Mouse (Mus musculus) lung, postnatal 4 days (tissue): Measurements from ENCODE around the gene Klk14.
"Not testable (repeated sequence)": the region's sequence is repeated elsewhere in the genome, so short reads cannot be mapped to it uniquely, and the experiment has no call there.

Experiments
- DNase-seq, 2 experiments: peaks; one replicate each; pipeline ENCODE4 v3.0.0; 2021

Klk14 gene

DNA sequence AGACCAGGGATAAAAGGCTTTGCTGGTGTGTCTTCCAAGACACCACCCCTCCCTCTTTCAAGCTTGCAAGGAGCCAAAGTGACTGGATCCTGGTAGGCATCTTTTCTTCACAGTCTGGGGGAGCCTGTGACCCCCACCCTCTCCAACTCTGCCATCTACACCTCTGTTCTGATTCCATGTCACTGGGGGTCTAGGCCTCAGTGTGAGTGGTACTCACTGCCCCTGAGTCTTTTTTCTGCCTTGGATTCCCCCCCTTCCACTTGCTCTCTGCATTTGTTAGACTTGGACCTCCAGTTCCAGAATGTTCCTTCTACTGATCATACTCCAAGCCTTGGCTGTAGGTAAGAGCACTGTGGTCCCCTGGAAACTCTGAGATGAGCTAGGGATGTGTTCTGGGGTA, at the start of gene Klk14:
Gene Klk14, plus strand, starts transcription at position 301 of the 400 bp plus-strand sequence.
- DNase-seq: no peak

DNA sequence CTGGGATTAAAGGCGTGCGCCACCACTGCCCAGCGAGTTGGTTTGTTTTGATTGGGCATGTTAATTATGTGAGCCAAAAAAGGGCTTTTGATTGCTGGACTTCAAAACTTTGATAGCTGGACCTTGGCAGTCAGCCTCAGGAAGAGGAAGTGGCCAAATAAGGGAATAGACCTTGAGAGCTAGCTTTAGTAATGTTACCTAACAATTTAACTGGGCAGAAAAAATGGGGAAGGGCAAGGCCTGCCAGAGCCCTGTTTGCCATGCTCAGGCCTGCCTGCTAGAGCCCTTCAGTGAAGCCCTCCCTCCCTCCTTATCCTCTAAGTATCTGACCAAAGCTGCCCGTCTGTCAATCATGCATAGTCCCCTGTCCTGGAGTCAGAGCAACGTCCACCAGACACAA, 47.6 kb upstream of the Klk14 start:
- DNase-seq: peak; percentile 31 to 34

DNA sequence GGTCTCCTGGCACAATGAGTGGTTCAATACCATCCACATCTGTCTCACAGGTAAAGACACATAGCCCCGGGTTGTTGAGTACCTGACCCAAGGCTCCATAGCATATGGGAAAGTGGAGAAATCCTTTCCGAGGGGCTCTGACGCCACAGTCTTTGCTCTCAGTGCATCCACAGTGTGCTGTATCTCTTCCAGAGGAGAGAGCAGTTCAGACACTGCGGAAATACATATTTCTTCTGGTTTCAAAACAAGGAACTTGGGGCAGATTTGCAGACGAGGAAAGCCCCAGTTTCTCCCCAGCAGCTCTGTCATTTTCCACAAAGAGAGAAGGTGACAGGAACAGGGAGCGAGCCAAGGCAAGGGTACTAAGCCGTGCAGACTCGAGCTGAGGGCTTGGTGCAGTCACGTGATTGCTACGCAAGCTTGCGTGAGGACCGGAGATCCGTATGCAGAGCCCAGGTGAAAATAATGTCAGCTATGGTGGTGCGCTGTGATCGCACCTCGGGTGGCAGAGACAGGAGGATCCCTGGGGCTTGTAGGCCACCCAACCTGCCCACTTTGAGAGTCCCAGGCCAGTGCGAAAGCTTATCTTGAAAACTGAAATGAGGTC, 47.1 kb upstream of the Klk14 start:
- no peak for DNase-seq

DNA sequence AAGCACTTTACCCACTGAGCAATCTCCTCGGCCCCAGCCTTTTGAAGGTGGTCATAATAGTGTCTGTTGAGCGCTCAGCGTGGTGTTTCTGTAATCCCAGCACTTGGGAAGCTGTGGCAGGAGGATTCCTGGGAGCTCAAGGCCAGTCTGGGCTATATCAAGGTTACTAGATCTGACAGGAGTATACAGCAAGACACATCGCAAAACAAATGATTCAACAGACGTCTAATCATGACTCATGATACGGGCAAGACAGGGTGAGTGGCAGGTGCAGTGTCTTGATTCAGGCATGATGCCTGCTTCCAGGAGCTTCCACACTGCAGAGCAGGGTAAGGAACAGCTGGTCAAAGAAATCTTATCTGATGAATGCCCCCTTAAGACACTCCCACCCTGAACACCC, 37.5 kb upstream of the Klk14 start:
- DNase-seq: no peak

DNA sequence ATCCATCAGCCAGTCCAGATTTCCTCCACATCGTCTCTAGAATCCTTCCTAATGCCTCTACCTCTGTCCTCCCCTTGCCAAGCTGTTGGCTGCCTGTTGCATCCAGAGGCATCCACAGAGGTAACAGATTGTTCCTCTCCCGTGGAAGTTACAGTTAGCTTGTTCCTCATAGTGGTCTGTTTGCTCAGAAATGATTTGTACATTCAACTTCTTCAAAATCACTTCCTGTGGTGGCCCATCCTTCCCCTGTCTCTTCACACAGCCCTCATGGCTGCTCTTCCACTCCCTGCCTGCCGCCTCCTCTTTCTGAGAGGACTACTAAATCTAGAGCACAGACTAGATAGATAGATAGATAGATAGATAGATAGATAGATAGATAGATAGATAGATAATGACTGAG, 35.7 kb upstream of the Klk14 start:
- no peak for DNase-seq

DNA sequence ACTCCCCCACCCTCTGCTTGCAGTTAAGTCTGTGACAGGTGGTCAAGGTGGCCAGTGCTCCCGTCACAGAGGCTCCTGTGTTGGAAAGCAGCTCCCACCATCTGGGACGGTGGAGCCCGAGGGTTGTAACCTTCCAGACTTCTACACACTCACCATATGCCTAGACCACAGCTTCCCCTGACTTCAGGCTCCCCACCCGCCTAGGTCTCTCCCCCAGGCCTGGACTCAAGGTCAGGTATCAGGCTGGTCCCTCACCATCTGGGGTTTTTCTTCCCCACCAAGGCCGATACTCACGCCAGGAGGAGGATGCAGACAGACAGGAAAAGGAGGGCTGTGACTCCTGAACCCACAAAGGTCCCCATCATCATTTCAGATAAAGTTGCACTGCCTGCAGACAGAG, 34.0 kb upstream of the Klk14 start:
- DNase-seq: no peak

DNA sequence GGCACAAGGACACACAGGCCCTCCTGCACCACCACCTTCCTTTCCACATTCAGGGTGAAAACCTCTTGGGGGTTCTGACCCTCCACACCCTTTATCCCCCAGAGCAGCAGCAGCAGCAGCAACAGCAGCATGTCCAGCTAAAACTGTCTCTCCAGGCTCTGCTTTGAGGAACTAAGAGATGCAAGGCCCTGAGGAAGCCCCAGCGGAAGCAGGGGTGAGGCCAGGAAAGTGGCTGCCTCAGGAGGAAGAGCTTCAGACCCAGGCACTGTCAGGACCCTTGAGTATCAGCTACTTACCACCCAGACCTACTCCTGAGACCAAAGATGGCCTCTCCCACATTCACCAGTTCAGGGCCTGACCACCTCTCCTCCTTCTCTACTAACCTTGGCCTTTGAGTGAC, 30.2 kb upstream of the Klk14 start, which contains the start of gene Siglece:
Gene Siglece, minus strand, starts transcription at position 160 of the 400 bp plus-strand sequence.
- no peak for DNase-seq

DNA sequence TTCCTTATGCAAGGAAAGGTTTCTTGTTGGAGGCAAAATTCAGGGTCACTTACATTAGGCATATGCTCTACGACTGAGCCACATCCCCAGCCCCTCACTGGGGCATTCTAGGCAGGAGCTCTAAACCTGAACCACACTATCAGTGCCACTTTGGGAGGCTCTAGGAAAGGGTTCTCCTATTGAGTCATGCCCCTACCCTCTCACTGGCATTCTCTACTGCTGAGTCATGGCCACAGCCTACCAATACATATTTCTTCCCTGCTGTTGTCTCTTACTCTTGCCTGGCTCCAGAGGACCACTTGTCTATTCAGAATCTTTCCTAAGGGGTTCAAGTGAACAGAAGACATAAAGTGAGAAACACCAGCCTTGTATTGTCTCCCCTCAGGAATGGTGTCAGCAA, 27.4 kb upstream of the Klk14 start:
- DNase-seq: no peak

DNA sequence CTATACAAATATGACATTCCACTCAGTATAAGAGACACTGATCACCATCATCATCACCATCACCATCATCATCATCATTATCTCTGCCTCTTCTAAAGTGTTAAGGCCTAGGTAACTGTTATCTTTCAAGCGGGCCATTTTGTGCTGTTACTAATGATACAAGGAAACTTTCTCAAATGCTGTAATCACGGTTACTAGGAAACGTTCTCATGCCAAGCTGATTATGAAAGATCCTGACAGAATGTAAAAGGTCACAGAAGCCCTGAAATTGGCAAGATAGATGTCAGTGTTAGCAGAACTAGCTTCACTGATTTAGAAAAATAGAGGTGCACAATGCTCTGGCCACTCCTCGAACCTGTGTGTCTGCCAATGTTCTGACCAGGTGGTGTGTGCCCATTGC, 23.0 kb upstream of the Klk14 start:
- DNase-seq: not testable (repeated sequence)

DNA sequence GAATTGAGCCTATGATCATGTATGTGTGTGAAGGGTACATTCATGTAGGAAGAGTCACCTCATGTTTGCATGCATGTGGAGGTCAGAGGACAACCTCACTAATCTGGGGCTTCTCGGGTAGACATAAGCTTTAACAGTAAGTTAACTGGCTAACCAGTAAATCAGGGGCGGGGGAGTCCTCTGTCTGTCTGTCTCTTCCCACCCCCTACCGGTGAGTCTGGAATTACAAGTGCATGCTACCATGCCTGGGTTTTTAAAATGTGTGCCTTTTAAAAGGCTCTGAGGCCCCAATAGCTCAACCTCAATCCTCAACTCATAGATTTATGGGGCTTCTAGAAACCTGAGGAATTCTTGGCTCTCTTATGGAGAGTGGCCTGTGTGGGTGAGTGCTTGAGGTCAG, 21.6 kb upstream of the Klk14 start:
- peak in 1 of 2 experiments; percentile 30 for DNase-seq

DNA sequence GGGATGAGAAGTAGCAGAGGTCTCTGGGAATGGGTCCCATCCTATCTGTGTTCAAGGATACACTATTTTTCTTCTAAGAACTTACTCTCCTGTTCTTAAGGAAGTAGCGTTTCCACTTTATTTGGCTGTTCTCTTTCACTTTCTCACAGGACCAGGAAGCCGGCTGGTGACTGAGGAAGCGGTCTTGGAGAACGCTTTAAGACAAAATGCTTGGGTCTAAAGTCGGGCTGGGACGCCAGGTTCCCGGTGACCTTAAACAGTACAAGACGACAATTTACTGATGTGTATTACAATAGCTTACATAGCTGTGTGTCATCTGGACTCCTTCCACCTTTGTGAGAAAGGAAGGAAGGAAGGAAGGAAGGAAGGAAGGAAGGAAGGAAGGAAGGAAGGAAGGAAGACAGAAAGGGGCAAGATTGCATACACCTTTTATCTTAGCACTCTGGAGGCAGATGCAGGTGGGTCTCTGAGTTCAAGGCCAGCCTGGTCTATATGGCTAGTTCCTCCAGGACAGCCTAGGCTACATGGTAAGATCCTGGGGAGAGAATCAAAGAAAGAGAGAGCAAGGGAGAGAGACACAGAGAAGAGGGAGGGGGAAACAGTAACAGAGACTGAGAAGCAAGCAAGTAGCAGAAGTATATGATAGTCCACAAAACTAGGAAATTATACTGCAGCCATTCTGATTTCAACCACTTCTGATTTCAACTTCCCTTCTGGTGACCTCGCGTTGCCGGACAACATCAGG, 19.0 kb upstream of the Klk14 start:
- DNase-seq: no peak

DNA sequence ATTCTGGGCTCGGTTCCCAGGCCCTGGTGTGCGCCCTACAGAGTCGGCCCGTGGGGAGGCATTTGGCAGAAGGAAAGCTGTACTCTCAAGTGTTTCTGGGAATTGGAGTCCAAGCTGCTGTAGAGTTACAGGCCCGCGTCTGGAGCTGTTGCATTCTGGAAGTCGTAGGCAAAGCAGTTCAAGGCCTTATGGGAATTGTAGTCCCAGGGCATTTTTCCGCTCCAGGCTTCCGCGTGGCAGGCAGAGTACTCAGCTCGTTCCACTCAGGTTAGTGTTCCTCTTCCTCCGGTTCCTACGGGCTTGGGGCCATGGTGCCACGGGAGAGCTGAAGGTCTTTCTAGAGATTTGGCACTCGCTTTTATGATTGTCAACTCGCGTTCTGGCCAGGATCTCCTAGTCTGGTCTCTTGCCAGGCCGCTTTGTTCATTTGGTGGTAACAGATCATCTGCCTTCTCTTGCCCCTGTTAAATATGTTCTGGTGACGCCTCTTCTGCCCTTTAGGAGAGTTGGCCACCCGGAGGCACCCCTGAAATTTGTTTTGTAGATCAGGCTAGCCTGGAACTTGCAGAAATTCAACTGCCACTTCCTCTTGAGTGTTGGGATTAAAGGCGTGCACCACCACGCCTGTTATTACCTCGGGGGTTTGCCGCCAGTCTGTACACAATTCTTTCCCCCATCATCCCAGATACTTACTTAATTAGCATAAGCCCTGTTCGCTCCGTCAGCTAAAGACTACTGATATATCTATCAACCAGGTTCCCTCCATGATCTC, 18.2 kb upstream of the Klk14 start, which contains the start of gene Ctu1:
Gene Ctu1, plus strand, starts transcription at position 208 of the 772 bp plus-strand sequence.
- peak; percentile 90 to 94 for DNase-seq

DNA sequence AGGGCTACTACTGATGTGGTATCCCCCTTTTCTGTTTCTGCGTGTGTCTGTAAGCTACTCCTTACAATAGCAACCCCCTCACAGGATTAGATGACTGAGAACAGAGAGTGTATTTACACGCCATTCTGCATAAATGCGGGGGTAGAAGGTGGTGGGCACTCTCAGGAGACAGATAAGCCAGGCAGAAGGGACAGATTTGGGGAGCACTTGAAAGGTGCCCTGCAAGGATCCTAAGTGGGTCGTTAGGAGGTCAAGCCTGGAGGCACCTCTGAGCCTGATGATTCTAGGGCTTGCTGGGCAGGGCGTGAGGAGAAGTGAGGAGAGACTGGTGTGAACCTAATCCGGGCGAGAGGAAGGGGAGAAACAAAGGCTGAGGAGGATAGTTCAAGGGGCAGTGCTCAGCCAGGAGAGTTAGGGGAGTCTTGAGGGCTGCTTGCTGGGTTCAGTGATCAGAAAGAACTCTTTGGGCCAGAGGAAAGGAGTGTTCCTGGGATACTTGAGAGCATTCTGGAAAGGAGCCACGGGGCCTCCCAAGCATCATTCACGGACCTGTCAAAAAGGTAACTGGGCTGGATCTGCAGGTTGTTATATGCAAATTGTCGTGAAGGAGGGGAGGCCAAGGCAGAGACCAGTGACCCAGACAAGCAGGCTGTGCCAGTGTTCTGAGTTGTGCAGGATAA, 17.5 kb upstream of the Klk14 start:
- peak in 1 of 2 experiments; percentile 50 for DNase-seq

DNA sequence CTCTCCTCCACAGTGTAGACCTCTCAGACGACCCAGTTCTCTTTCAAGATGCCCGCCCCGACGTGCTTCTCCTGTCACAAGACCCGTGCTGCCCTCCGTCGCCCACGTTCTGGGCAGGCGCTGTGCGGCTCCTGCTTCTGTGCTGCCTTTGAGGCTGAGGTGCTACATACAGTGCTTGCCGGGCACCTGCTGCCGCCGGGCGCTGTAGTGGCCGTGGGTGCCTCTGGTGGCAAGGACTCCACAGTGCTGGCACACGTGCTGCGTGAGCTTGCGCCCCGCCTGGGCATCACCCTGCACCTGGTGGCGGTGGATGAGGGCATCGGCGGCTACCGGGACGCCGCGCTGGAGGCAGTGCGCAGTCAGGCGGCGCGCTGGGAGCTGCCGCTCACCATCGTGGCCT, 15.1 kb upstream of the Klk14 start:
- DNase-seq: no peak

DNA sequence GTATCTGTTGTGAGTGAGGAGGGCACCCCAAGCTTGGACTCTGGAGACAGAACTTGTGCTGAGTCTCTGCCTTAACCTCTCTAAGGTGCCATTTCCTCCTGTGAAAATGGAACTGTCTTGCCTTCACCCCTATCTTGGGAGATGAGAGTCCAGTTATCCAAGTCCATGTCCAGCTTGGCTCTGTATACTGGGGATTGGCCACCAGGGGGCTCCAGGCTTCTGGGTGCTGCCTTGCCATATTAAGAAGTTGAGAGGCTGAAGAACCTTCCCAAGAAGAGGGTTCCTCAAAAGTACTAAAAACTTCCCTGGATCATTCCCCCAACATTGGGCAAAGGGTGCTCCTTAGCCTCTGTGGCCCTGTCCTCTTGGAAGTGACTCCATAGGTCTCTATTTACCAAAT, 11.7 kb upstream of the Klk14 start:
- peak; percentile 42 to 63 for DNase-seq

DNA sequence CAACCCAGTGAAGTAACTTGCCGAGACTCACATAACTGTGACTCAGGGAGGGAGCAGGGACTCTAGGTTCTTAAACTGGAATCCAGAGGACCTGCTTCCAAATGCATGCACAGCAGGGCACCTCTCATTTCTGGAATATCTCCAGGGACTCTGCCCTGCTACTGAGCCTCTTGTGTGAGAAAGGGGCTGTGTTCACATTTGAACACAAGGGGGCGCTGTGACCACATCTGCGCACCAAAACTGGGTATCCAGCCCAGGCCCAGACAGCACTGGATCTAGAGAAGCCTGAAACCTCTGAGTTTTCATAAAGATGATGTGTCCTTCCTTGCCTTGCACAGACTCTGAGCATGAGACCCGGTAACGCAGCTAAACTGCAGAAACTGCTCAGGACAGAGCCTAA, 9.3 kb upstream of the Klk14 start:
- peak; percentile 63 to 79 for DNase-seq

DNA sequence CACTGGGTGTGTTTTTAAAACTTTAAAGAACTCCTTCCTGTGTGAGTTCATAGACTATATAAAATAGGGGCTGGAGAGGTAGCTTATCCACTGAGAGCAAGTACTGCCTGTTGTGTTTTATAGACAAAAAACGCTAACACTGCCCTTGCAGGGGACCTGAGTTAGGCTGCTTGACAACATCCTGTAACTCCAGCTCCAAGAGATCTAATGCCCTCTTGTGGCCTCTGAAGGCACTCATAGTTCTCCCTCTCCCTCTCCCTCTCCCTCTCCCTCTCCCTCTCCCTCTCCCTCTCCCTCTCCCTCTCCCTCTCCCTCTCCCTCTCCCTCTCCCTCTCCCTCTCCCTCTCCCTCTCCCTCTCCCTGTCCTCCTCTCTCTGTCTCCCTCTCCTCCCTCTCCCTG, 7.7 kb upstream of the Klk14 start:
- DNase-seq: not testable (repeated sequence)

DNA sequence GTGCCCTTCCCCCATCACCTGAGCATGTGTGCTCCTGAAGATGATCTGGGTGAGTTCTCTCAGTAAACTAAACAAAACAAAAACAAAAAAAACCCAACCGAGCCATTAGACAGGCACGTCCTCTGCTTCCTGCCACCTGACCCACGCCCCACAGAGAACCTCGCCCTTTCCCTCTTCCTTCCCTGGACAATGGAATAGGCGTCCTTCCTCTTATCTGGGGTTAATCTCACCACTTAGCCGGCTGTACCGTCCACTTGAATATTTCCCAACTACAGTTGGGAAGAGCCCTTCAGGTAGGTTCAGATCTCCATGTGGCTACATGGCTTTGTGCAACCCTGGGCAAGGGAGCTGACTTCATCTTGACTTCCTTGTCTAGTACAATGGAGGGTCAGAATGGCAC, 5.1 kb upstream of the Klk14 start:
- DNase-seq: peak; percentile 30 to 50

DNA sequence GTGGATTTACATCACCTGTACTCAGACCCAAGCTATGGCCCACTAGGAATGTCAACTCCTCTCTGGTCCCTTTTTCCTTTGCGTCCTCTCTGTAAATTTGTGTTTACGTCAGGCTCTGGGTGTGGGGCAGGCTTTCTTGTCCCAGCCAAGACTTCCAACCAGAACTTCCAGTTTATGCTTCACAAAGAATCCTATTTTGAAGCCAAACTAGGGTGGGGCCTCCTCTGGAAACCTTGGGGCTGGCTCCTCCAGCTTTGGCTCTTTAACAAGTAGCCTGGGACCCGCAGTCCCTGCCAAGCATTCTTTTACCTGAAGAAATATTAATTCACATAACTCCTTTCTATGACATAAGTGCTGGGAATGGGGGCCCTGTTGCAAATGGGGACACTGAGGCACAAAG, 19.8 kb downstream of the Klk14 start:
- peak; percentile 5 to 29 for DNase-seq

DNA sequence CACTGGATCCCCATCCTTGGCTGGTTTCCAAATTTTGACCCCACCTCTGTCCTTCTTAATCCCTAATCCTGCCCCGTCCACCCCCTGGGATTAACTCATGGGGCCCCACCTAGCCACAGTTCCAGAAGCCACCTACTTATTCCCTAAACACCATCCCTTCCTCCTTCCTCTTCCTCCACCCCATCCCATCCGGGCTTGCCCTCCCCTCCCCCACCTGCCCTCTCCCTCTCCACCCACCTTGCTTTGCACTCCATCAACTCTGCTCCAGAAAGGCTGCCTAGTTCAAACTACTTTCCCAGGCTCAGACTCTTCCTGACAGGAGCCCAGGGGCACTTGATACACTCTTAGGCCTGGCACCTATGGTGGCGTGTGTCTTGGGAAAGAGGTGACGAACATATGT, 22.0 kb downstream of the Klk14 start, which contains the start of gene Klk13:
Gene Klk13, plus strand, starts transcription at position 301 of the 400 bp plus-strand sequence.
- no peak for DNase-seq

DNA sequence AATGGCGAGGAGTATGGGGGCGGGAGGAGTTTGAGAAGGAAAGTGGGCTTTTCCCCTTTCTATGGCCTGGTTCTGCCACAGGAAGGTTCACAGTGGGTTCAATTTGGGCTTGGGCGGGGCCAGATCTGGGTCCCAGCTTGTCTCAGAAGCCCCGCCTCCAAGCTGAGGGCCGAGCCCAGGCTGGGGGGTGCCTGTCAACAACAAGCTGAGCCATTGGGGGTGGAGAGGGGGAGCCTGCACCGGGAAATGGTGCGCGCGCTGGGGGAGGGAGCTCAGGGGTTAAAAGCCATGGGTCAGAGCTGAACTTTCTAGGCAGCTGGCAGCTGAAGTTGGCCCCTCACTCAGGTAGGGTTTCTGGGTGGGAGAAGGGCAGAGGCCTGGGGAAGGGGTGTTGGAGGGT, 22.7 kb downstream of the Klk14 start:
- peak; percentile 5 to 23 for DNase-seq

DNA sequence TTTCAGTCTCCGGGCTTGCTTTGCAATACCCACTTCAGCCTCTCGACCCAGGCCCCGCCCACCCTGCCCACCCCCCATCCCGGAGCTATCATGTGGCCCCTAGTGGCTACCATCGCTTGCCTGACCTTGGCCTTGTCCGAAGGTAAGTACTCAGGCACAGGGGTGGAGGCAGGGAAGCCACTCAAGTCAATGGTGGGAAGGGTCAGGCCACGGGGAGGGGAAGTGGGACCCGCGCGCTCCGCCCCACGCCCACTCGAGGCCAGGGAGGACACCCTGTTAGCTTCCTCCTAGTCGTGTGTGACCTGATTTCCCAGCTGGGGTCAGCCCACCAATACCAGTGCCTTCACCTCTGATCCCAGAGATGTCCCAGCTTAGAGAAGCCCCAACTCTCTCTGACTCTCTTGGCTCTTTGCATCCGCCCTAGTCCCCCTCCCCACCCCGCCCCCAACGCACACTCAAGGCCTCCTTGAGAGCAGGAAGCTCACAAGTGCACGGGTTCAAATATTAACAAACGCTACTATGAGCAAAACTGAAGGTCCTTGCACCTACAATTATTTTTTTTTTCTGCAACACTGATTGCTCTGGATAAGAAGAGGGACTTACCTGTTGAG, 23.6 kb downstream of the Klk14 start:
- DNase-seq: peak; percentile 45 to 62
